Mouse (Mus musculus) liver, embryonic 14.5 days (tissue): Measurements from ENCODE around the gene Farp1.

Source experiments
- CTCF ChIP-seq: IDR thresholded peaks from 2 replicates; pipeline ENCODE4 v1.5.1; 2016; ENCODE audit warnings: antibody characterized with exemption, low read depth, control low read depth
- EP300 ChIP-seq: IDR thresholded peaks from 2 replicates; pipeline ENCODE4 v1.6.1; 2016; ENCODE audit warnings: antibody characterized with exemption, low read depth

DNA sequence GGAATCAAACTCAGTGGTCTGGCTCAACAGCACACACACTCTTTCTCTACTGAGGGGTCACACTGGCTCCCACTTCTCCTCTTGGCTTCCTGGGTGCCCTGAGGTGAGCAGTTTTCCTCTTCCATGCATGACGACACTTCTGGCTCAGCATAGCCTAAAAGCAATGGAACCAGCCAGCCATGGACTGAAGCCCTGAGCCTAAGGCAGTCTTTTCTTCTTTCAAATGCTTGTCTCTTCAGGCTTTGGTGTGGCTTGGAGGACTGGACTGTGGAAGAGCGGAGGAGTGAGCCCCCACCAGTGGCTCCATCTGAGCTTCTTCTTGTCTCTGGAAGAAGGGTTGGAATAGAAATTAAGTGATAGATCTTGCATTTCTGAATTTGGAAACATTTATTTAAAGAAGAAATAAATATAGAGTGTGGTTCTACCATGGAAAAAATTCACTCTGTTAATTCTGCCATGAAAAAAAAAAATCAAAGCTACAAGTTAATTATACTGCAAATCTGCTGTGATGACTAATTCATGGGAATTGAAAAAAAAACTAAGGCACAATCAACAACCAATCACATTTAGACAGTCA, 19.8 kb upstream of the Farp1 start:
- no peak for TF ChIP-seq EP300
- TF ChIP-seq CTCF = no peak
